26 mouse cellular contexts compared by ENCODE assay signal in genomic region chr17:78614481-78614880, GRCm38 (mm10).
DNase-seq lines count a peak whose midpoint lies in the region; ATAC-seq lines count a peak whose summit lies in the region.
"Had no signal": no experiment of that assay in that cellular context is flagged by ENCODE, and none has a peak within 500 bp of the region (broad histone marks: within the 10 kb centered on the region; RNA-seq: fewer than 3 reads in every experiment).

No protein-coding gene starts in this region.

- peak; percentile 58 for DNase-seq in heart, embryonic 10.5 days (ENCODE audit: low spot score)
- DNase-seq in NIH3T3 (ENCODE audit: low read depth): peak; percentile 16
- no peak for DNase-seq in midbrain, embryonic 11.5 days (ENCODE audit: low spot score, missing footprints)
- no peak for DNase-seq in spleen, postnatal 36 days (ENCODE audit: low spot score in 2 of 2)
- DNase-seq: adrenal gland, adult 2 months; adrenal gland, postnatal 10 days; adrenal gland, postnatal 25 days; B cell, adult 2 months; cerebellum, adult 11 months; cerebellum, adult 18-20 months; cerebellum, adult 8-10 months; cerebellum, adult 9-11 months; cerebellum, postnatal 14 days; cerebellum, postnatal 36 days; embryo, embryonic 11 days had no signal

- WGBS in heart, embryonic 10.5 days: 78% methylated on average over 2 of the region's 2 CpGs
- WGBS in heart, embryonic 11.5 days (ENCODE audit: insufficient replicate concordance): 69% methylated on average over 2 of the region's 2 CpGs
- WGBS in midbrain, embryonic 11.5 days: 77% methylated on average over 2 of the region's 2 CpGs

- no peak overlapping the region for H3K27ac ChIP-seq in heart, embryonic 10.5 days
- no peak overlapping the region for H3K27ac ChIP-seq in heart, embryonic 11.5 days (ENCODE audit: low read depth, low read length)
- no peak overlapping the region for H3K27ac ChIP-seq in midbrain, embryonic 11.5 days (ENCODE audit: low read depth, low read length)
- H3K27ac ChIP-seq: embryonic facial prominence, embryonic 13.5 days; embryonic facial prominence, embryonic 15.5 days; forebrain, embryonic 10.5 days; forebrain, embryonic 12.5 days had no signal

- H3K9me3 ChIP-seq in heart, embryonic 10.5 days: no peaks in the 10 kb centered on the region
- H3K9me3 ChIP-seq in heart, embryonic 11.5 days (replicated peaks; ENCODE audit: control insufficient read depth, low read length): no peaks in the 10 kb centered on the region
- H3K9me3 ChIP-seq in midbrain, embryonic 11.5 days (ENCODE audit: control insufficient read depth, low read length): no peaks in the 10 kb centered on the region
- H3K9me3 ChIP-seq: embryonic facial prominence, embryonic 13.5 days; embryonic facial prominence, embryonic 15.5 days; forebrain, embryonic 10.5 days; forebrain, embryonic 12.5 days; G1E had no signal

- no peaks in the 10 kb centered on the region for H3K4me1 ChIP-seq in heart, embryonic 10.5 days
- H3K4me1 ChIP-seq in heart, embryonic 11.5 days (ENCODE audit: control insufficient read depth, insufficient read depth, low read length): no peaks in the 10 kb centered on the region
- no peaks in the 10 kb centered on the region for H3K4me1 ChIP-seq in midbrain, embryonic 11.5 days (ENCODE audit: control insufficient read depth, insufficient read depth, low read length)
- H3K4me1 ChIP-seq: embryonic facial prominence, embryonic 13.5 days; embryonic facial prominence, embryonic 15.5 days; forebrain, embryonic 10.5 days; forebrain, embryonic 12.5 days had no signal

- no peak overlapping the region for H3K4me2 ChIP-seq in heart, embryonic 11.5 days
- no peak overlapping the region for H3K4me2 ChIP-seq in midbrain, embryonic 11.5 days
- H3K4me2 ChIP-seq: embryonic facial prominence, embryonic 13.5 days; embryonic facial prominence, embryonic 15.5 days; forebrain, embryonic 12.5 days had no signal

- H3K4me3 ChIP-seq in heart, embryonic 10.5 days: no peak overlapping the region
- no peak overlapping the region for H3K4me3 ChIP-seq in heart, embryonic 11.5 days (ENCODE audit: low read depth, low read length)
- H3K4me3 ChIP-seq in midbrain, embryonic 11.5 days (ENCODE audit: low read depth, low read length): no peak overlapping the region
- H3K4me3 ChIP-seq: embryonic facial prominence, embryonic 13.5 days; embryonic facial prominence, embryonic 15.5 days; erythroblast, embryonic 14.5 days; forebrain, embryonic 10.5 days; forebrain, embryonic 12.5 days had no signal

- no peaks in the 10 kb centered on the region for H3K27me3 ChIP-seq in heart, embryonic 10.5 days (ENCODE audit: insufficient read depth, poor library complexity, severe bottlenecking)
- H3K27me3 ChIP-seq in heart, embryonic 11.5 days (ENCODE audit: control insufficient read depth, insufficient read depth, low read length): no peaks in the 10 kb centered on the region
- H3K27me3 ChIP-seq in midbrain, embryonic 11.5 days (ENCODE audit: control insufficient read depth, insufficient read depth, low read length): no peaks in the 10 kb centered on the region
- H3K27me3 ChIP-seq: CH12.LX; embryonic facial prominence, embryonic 13.5 days; embryonic facial prominence, embryonic 15.5 days; forebrain, embryonic 12.5 days had no signal

- H3K36me3 ChIP-seq in heart, embryonic 10.5 days: no peaks in the 10 kb centered on the region
- no peaks in the 10 kb centered on the region for H3K36me3 ChIP-seq in heart, embryonic 11.5 days (ENCODE audit: control insufficient read depth, insufficient read depth, low read length)
- no peaks in the 10 kb centered on the region for H3K36me3 ChIP-seq in midbrain, embryonic 11.5 days (ENCODE audit: control insufficient read depth, insufficient read depth, low read length)
- H3K36me3 ChIP-seq: embryonic facial prominence, embryonic 13.5 days; embryonic facial prominence, embryonic 15.5 days; forebrain, embryonic 10.5 days; forebrain, embryonic 12.5 days; G1E had no signal

- ATAC-seq in heart, embryonic 11.5 days (replicated peaks; ENCODE audit: insufficient number of reproducible peaks, low FRiP score, low TSS enrichment): no peak
- ATAC-seq in midbrain, embryonic 11.5 days (ENCODE audit: low FRiP score): no peak
- ATAC-seq: CD4-positive, CD25-positive, alpha-beta regulatory T cell, adult 4 months; forebrain, embryonic 14.5 days; forebrain, embryonic 16.5 days had no signal

- no peak overlapping the region for H3K9ac ChIP-seq in heart, embryonic 11.5 days (ENCODE audit: low read depth, low read length)
- no peak overlapping the region for H3K9ac ChIP-seq in midbrain, embryonic 11.5 days (ENCODE audit: low read length)
- H3K9ac ChIP-seq: embryonic facial prominence, embryonic 13.5 days; embryonic facial prominence, embryonic 15.5 days; forebrain, embryonic 12.5 days had no signal

Comparison
In these comparisons a context has a peak if more than half of its experiments do, and no peak if none do; other contexts are left out.
1. DNase-seq: peak in heart, embryonic 10.5 days (single experiment) and NIH3T3 (single experiment); none in midbrain, embryonic 11.5 days (single experiment) and spleen, postnatal 36 days (0 of 2).